Mouse (Mus musculus): ENCODE measurements at regions not wholly inside any gene's neighbourhood (a gene's known extent, or its start where the extent isn't known, plus 50 kb on each side); places are given as distances from the start of the nearest gene placed in this dataset.
A peak's percentile ranks its signal among the peaks of the same experiment; 100 is the strongest.

GRCm38 (mm10) chr3:52801446-52801845 lies 215.6 kb downstream of the Cog6 start:
- no peak for DNase-seq

GRCm38 (mm10) chr3:52800673-52801072 lies 216.4 kb downstream of the Cog6 start:
- DNase-seq = peak; percentile 12 to 45

- no peak for DNase-seq
Observed at GRCm38 (mm10) chr3:52797801-52798200, 219.2 kb downstream of the Cog6 start.

- DNase-seq = no peak
Observed at GRCm38 (mm10) chr3:52797164-52797563, 219.9 kb downstream of the Cog6 start.

GRCm38 (mm10) chr3:52794218-52794617 lies 222.8 kb downstream of the Cog6 start:
- no peak for DNase-seq

- no peak for DNase-seq
Observed at GRCm38 (mm10) chr3:52792801-52793200, 224.2 kb downstream of the Cog6 start.

- no peak for DNase-seq
Observed at GRCm38 (mm10) chr3:52792121-52792520, 224.9 kb downstream of the Cog6 start.

GRCm38 (mm10) chr3:52790942-52791341 lies 226.1 kb downstream of the Cog6 start:
- no peak for DNase-seq

- no peak for DNase-seq
Observed at GRCm38 (mm10) chr3:52787964-52788760, 228.9 kb downstream of the Cog6 start.

GRCm38 (mm10) chr3:52785595-52785994 lies 231.4 kb downstream of the Cog6 start:
- DNase-seq = no peak

GRCm38 (mm10) chr3:52784476-52784875 lies 232.6 kb downstream of the Cog6 start:
- DNase-seq = no peak

- DNase-seq = no peak
Observed at GRCm38 (mm10) chr3:52782576-52782975, 234.5 kb downstream of the Cog6 start.

GRCm38 (mm10) chr3:52781521-52781920 lies 235.5 kb downstream of the Cog6 start:
- DNase-seq = no peak

- DNase-seq = no peak
Observed at GRCm38 (mm10) chr3:52780356-52780755, 236.7 kb downstream of the Cog6 start.

- DNase-seq = no peak
Observed at GRCm38 (mm10) chr3:52775875-52776274, 241.2 kb downstream of the Cog6 start.

GRCm38 (mm10) chr3:52775156-52775555 lies 241.9 kb downstream of the Cog6 start:
- no peak for DNase-seq

- DNase-seq = no peak
Observed at GRCm38 (mm10) chr3:52774734-52775133, 242.3 kb downstream of the Cog6 start.

GRCm38 (mm10) chr3:52767276-52767675 lies 249.8 kb downstream of the Cog6 start:
- DNase-seq = no peak

GRCm38 (mm10) chr3:52766841-52767240 lies 250.2 kb downstream of the Cog6 start:
- no peak for DNase-seq

GRCm38 (mm10) chr3:52764166-52764565 lies 252.9 kb downstream of the Cog6 start:
- DNase-seq = no peak

- no peak for DNase-seq
Observed at GRCm38 (mm10) chr3:52763660-52764059, 253.4 kb downstream of the Cog6 start.

- no peak for DNase-seq
Observed at GRCm38 (mm10) chr3:52762549-52762948, 254.5 kb downstream of the Cog6 start.

GRCm38 (mm10) chr3:52759846-52760245 lies 257.2 kb downstream of the Cog6 start:
- DNase-seq = no peak

GRCm38 (mm10) chr3:52758561-52758960 lies 258.5 kb downstream of the Cog6 start:
- peak; percentile 12 to 49 for DNase-seq

- DNase-seq = no peak
Observed at GRCm38 (mm10) chr3:52756816-52757215, 260.2 kb downstream of the Cog6 start.
